Mouse (Mus musculus) hindbrain, embryonic 16.5 days (tissue): ENCODE results near the gene Hhipl1. TPM values are rescaled to one million over a fixed set of nuclear protein-coding genes. Genes with fewer than 3 reads are reported as not detected.

ENCODE experiments used
- ATAC-seq: fragments of 200-750 bp; cut with Nextera tagmentation; 2 replicates; pipeline ENCODE4 v1.8.0; 2017; ENCODE audit warnings: moderate TSS enrichment, moderate library complexity
- H3K27ac ChIP-seq: fragments of 300-500 bp; sonication (generic); 2 replicates; pipeline ENCODE4 v1.5.1; 2014; ENCODE audit warnings: low read depth, mild to moderate bottlenecking, control low read depth, low read length, moderate library complexity
- H3K27me3 ChIP-seq: fragments of 300-500 bp; sonication (generic); replicated peaks from 2 replicates; pipeline ENCODE4 v1.6.1; 2014; ENCODE audit warnings: low read length; ENCODE audit not compliant: control insufficient read depth, insufficient read depth
- H3K36me3 ChIP-seq: fragments of 300-500 bp; sonication (generic); 2 replicates; pipeline ENCODE4 v1.6.1; 2014; ENCODE audit warnings: mild to moderate bottlenecking, low read length, moderate library complexity, mixed read lengths; ENCODE audit not compliant: control insufficient read depth, insufficient read depth
- H3K4me1 ChIP-seq: fragments of 300-500 bp; sonication (generic); 2 replicates; pipeline ENCODE4 v1.6.1; 2014; ENCODE audit warnings: low read depth, low read length; ENCODE audit not compliant: control insufficient read depth, insufficient read depth
- H3K4me2 ChIP-seq: fragments of 300-500 bp; sonication (generic); 2 replicates; pipeline ENCODE4 v1.6.1; 2014; ENCODE audit warnings: mild to moderate bottlenecking, low read length, control low read depth, moderate library complexity
- H3K4me3 ChIP-seq: fragments of 300-500 bp; sonication (generic); 2 replicates; pipeline ENCODE4 v1.5.1; 2014; ENCODE audit warnings: mild to moderate bottlenecking, low read length, control low read depth, moderate library complexity
- H3K9ac ChIP-seq: fragments of 300-500 bp; sonication (generic); 2 replicates; pipeline ENCODE4 v1.6.1; 2014; ENCODE audit warnings: low read depth, mild to moderate bottlenecking, control low read depth, low read length, moderate library complexity
- H3K9me3 ChIP-seq: fragments of 300-500 bp; sonication (generic); 2 replicates; pipeline ENCODE4 v1.6.1; 2014; ENCODE audit warnings: mild to moderate bottlenecking, low read length, moderate library complexity; ENCODE audit not compliant: control insufficient read depth
- WGBS: fragments of 180-500 bp; shearing (Covaris S2); extraction: QIAGEN DNeasy Blood & Tissue Kit; methylation state at CpG from one replicate; pipeline ENCODE4 v1.1.7; 2014; 5-methylcytosine and 5-hydroxymethylcytosine counted together
- polyA plus RNA-seq: library from polyadenylated mRNA; unstranded; fragments of >200 nt; fragmentation: Nextera tagmentation; extraction: Ambion mirVana; gene quantifications from 2 replicates; pipeline ENCODE4 v1.2.1, GENCODE M21; 2015

The Hhipl1 gene
- polyA plus RNA-seq, 1 experiment from 2014 or later, result 2.6 TPM

DNA sequence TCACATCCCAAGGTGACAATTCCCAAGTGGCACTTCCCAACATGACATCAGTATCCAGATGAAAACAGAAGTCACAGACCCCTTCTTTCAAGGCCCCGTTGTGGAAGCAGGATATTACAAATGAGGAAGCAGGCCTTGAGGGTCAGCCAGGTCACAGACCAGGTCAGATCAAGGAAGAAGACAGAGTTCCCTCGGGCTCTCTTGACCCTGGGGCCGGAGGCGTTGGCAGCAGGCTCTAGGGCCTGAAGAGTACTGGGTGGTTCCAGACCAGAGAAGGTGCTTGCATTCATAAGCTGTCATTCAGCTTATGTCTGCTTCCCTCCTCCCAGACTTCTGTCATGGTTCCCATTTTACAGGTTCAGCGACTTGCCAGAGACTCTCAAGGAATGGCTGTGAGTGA is 36.4 kb upstream of the Hhipl1 start:
- no peak overlapping the region for H3K4me3 ChIP-seq
- no peak overlapping the region for H3K4me2 ChIP-seq
- ATAC-seq, result no peak
- H3K9me3 ChIP-seq, result no peaks in the 10 kb centered on the region
- H3K27ac ChIP-seq, result no peak overlapping the region
- no peaks in the 10 kb centered on the region for H3K27me3 ChIP-seq
- peaks cover 74% of the 10 kb centered on the region for H3K4me1 ChIP-seq
- no peaks in the 10 kb centered on the region for H3K36me3 ChIP-seq
- no peak overlapping the region for H3K9ac ChIP-seq
- WGBS, result 75% methylated on average over 5 of the region's 5 CpGs

DNA sequence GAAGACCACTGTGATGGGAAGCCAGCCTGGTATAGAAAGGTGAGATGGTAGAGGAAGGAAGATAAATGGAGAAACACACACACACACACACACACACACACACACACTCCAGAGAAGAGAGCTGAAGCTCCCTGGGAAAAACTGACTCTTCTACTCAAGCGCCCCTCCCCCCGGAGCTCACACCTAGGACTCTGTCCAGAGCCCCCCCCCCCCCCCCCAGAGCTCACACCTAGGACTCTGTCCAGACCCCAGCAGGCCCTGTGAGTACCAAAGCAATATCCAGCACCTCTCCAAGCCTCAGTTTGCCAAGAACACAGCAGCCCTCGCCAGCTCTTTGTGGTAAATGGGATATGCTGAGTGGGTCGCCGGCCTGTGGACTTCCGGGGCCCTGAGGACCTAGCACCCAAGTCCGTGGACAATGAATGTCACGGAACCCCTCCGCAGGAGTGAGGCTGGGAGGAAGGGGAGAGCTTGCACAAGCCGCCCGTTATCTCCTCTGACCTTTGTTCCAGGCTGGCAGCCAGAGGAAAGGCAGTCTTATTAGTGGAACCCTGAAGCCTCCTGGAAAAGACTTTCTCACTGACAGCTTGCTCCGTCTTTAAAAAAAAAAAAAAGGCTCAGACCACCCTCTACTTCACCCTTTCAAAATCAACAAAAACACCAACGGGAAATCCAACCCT is 35.7 kb upstream of the Hhipl1 start:
- WGBS, result 47% methylated on average over 13 of the region's 13 CpGs

DNA sequence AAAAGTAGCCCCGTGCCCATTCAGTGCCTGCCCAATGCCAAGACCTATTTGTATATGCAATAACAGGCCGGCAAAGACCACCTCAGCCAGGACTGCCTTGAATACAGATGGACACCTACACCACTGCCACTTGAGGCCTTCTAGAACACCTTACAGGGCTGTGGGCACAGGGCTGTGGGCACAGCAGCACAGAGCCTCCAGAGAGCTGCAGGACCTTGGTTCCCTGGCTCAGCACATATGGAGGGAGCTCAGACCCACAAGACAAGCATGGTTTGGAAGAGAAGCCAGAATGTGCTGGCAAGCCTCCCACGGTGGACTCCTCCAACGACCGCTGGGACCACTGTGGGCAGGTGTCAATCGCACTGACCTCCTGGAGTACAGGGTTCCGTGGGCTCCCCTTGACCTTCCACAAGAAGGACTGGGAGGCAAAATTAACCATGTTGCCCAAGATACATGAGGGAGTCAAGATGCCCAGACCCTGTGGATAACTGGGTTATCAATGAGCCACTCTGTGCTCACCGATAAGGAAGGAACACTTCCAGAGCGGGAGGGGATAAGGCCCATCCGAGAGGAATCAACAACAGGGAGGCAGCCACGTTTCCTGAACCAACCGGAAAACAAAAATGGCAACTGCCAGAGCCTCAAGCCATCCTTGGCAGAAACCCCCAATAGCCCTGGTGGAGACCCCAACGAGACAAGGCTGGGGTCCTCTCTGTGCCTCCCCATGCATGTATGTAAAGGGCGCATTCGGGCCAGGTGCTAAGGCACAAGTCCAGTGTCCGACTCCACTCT is 34.5 kb upstream of the Hhipl1 start:
- no peak for ATAC-seq
- Histone ChIP-seq H3K4me3 (peak overlapping the region; percentile 90), H3K27ac (no peak overlapping the region), H3K4me1 (peaks cover 56% of the 10 kb centered on the region), H3K9me3 (no peaks in the 10 kb centered on the region), H3K36me3 (no peaks in the 10 kb centered on the region), H3K4me2 (peak overlapping the region; percentile 61), H3K27me3 (no peaks in the 10 kb centered on the region), H3K9ac (peak overlapping the region; percentile 47)
- whole genome bisulfite sequencing, result 52% methylated on average over 16 of the region's 16 CpGs

More for the DNA sequence above, 35.7 kb upstream of the Hhipl1 start:
- peaks cover 68% of the 10 kb centered on the region for H3K4me1 ChIP-seq
- H3K4me2 ChIP-seq, result peak overlapping the region; percentile 28
- H3K9ac ChIP-seq, result peak overlapping the region; percentile 33; the same call in 1 of the 2 replicates
- no peaks in the 10 kb centered on the region for H3K27me3 ChIP-seq
- H3K36me3 ChIP-seq, result no peaks in the 10 kb centered on the region
- no peak overlapping the region for H3K27ac ChIP-seq
- no peak for ATAC-seq
- no peak overlapping the region for H3K4me3 ChIP-seq
- H3K9me3 ChIP-seq, result no peaks in the 10 kb centered on the region

DNA sequence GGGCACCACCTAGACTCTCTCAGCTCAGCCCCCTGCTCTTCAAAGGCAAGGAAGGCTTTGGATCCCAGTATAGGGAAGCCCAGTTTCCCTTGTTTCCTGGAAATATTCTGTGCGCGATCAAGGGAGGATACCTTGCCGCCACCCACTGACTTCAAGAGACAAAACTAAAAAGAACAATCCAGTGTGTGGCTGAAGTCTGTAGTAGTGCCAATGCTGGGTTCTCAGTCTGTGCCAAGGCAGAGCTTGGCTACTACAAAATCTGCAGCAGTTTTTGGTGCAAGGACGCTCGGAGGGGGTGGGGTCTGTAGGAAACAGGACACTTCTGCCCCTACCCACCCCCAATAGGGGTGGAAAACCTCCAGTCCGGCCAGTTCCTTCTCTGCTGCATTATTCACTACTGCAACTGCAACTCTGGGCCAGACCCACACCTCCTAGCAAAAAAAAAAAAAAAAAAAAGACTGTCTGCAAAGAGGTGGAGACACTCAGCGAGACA is 33.9 kb upstream of the Hhipl1 start:
- Histone ChIP-seq H3K9me3 (no peaks in the 10 kb centered on the region), H3K4me1 (peaks cover 52% of the 10 kb centered on the region), H3K27ac (no peak overlapping the region), H3K27me3 (no peaks in the 10 kb centered on the region), H3K9ac (peak overlapping the region; percentile 91), H3K4me2 (peak overlapping the region; percentile 61), H3K4me3 (peak overlapping the region; percentile 90), H3K36me3 (no peaks in the 10 kb centered on the region)
- no peak for ATAC-seq
- WGBS, result 43% methylated on average over 7 of the region's 7 CpGs

DNA sequence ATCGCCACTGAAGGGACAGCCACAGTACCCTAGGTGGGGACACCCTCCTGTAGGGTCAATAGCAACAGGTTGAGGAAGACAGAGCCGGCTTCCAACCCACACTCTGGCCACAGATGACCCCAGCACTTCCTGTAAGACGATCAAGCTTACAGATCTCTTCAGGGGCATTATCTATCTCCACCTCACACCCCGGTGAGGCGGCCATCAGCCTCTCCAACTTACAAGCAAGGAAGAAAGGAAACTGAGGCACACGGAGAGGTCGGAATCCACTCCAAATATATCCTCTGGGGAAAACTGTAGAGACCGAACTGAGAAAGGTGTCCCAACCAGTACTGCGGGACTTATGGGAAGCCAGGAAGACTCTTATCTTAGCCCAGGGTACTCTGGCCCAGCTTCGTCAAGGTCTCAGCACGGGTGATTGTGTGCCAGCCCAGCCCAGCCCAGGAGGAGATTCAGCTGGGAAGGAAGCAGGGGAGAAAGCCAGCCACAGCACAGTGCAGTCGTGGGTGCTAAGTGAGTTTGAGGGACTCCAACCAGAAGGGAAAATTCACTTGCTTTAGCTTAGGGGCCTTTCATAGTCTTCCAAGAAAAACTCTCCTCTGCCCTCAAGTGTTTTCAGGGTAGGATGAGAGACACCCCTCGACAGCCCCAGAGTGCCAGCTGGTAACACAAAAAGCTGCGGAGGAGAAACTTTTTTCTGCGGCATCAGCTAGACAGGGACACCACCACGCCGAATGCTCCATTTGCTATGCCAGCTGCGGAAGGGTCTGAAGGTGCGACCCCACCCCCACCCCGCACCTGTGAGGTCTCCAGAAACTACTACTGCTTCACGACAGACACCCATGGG is 32.4 kb upstream of the Hhipl1 start:
- no peaks in the 10 kb centered on the region for H3K9me3 ChIP-seq
- peak overlapping the region; percentile 91 for H3K9ac ChIP-seq
- peak overlapping the region; percentile 90 for H3K4me3 ChIP-seq
- ATAC-seq, result no peak
- H3K27me3 ChIP-seq, result no peaks in the 10 kb centered on the region
- H3K4me1 ChIP-seq, result peaks cover 62% of the 10 kb centered on the region
- WGBS, result 5% methylated on average over 21 of the region's 21 CpGs
- H3K4me2 ChIP-seq, result peak overlapping the region; percentile 61
- no peaks in the 10 kb centered on the region for H3K36me3 ChIP-seq
- H3K27ac ChIP-seq, result peak overlapping the region; percentile 92; the same call in 1 of the 2 replicates

DNA sequence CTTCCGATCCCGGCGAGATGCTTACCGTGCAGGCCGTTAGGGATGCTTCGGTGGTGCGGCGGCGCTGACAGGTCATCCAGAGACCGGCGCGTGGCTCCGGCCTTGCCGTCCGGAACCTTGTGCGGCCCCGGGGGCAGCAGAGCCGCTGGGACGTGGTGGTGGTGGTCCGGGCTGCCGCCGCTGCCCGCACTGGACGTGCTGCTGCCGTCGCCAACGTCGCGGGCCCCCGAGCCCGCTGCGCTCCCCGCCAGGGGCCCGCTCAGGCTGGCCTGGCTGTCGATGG is 31.8 kb upstream of the Hhipl1 start:
- WGBS, result under 1% methylated on average over 31 of the region's 35 CpGs
- no peak for ATAC-seq
- peak overlapping the region; percentile 61 for H3K4me2 ChIP-seq
- peaks cover 63% of the 10 kb centered on the region for H3K4me1 ChIP-seq
- H3K9me3 ChIP-seq, result no peaks in the 10 kb centered on the region
- peak overlapping the region; percentile 90 for H3K4me3 ChIP-seq
- no peaks in the 10 kb centered on the region for H3K27me3 ChIP-seq
- no peaks in the 10 kb centered on the region for H3K36me3 ChIP-seq
- H3K27ac ChIP-seq, result peak overlapping the region; percentile 92
- peak overlapping the region; percentile 91 for H3K9ac ChIP-seq

DNA sequence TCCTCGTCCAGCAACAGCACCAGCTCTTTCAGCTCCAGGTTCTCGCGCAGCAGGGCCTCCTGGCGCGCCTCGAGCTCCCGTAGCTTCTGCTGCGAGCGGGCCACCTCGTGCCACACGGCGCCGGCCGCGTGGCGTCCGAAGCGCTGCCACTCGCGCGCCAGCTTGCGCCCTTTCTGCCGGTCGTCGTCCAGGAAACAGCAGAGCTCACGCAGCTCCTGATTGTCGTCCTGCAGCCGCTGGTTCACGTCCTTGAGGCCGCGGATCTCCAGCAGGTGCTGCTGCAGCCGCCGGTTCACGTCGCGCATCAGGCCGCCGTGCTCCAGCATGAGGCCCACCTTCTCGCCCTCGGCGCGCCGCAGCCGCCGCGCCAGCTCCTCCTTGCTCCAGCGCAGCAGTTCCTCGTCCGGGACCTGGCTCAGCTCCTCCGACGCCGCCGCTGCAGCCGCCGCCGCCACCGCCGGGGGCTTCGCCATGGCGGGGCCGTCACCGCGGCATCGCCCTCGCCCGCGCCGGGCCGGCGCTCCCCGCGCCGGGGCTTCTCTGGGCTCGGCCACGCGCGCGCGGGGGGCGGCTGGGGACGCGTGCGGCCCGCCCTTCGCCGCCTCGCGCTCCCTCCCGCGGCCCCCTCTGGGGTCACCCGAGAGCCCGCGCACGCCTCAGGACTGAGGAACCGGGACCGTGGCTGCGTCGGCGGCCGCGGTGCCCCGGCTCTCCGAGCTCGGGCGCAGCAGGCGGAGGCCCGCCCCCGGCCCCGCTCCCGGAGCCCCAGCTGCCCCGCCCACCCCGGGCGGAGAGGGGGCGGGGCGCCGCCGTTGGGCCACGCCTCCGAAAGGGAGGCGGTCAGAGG is 31.2 kb upstream of the Hhipl1 start, which contains the start of gene Ccdc85c:
Ccdc85c (minus strand) TSS at position 765 of the 847 bp plus-strand sequence.
- H3K9ac ChIP-seq, result peak within 1 kb of the TSS; percentile 91
- H3K27ac ChIP-seq, result peak within 1 kb of the TSS; percentile 94
- WGBS, result under 1% methylated on average over 95 of the region's 120 CpGs
- 0 out of 2 replicates have a peak, but pooled peaks have one; percentile 0 for ATAC-seq
- H3K4me1 ChIP-seq, result peaks cover 58% of the 10 kb centered on the region
- H3K4me3 ChIP-seq, result peak within 1 kb of the TSS; percentile 90
- H3K9me3 ChIP-seq, result no peaks in the 10 kb centered on the region
- H3K36me3 ChIP-seq, result no peaks in the 10 kb centered on the region
- no peaks in the 10 kb centered on the region for H3K27me3 ChIP-seq
- H3K4me2 ChIP-seq, result peak within 1 kb of the TSS; percentile 71

DNA sequence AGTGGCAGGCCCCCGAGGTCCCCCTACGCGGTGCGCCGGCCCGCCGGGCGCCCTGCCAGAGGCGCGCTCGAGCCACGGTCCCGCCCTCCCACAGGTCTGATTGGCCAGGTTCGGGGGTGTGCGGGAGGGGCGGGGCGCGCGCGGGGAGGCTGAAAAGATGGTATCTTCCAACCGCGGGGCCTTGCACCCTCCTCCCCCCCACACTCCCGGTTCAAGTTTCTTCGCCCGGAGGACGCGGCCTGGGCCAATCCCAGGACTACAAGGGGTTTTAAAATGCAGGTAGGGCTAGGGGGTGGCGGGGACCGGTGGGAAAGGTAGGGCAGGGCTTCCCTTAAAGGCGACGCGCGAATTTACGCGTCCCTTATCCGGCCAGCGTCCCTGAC is 30.6 kb upstream of the Hhipl1 start:
- Histone ChIP-seq H3K27me3 (no peaks in the 10 kb centered on the region), H3K4me1 (peaks cover 54% of the 10 kb centered on the region), H3K4me2 (peak overlapping the region; percentile 71), H3K27ac (peak overlapping the region; percentile 94), H3K4me3 (peak overlapping the region; percentile 90), H3K9me3 (no peaks in the 10 kb centered on the region), H3K36me3 (no peaks in the 10 kb centered on the region), H3K9ac (peak overlapping the region; percentile 91)
- 0% methylated on average over 34 of the region's 37 CpGs for WGBS
- peak; percentile 91 for ATAC-seq
